Mouse (Mus musculus) retina, postnatal 7 days (tissue): ENCODE data around the gene Bnip2.

Experiments used
- DNase-seq: peaks from one replicate; pipeline ENCODE4 v3.0.0-alpha.2; 2012; ENCODE audit warnings: low read depth, low spot score

Bnip2 gene

DNA sequence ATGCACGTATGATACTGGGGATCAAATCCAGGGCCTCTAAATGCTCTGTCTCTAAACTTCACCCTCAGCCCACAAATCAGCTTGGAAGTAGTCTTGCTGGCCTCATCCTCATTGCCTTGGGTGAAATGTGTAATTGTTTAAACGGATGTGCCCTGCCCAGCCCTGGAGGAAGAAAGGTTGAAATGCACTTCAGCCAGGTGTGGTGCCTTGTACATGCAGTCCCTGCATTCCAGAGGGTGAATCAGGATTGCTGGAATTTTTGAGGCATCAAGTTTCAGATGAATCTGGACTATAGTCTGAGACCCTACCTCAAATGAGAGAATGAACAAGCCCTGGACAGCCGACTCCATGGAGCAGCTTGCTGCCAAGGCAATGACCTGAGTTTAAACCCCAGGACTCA lies 58.6 kb downstream of the Bnip2 start:
- DNase-seq = no peak

DNA sequence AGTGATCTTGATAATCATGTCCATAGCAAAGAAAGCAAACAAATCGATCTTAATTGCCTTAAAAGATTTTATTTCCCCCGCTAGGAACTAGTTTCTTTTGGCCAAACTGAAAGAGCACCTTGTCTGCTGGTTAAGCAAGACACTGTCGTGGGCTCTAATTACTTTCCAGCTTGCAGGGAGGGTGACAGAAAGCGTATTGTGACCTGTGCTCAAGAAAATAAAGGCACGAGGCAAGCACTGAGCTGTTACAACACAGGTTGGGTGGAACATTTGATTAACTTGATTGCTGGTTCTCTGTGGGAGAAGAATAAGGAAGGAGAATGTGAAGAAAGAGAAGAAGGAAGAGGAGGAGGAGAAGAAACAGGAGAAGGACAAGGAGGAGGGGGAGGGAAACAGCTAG lies 59.0 kb downstream of the Bnip2 start:
- no peak for DNase-seq

DNA sequence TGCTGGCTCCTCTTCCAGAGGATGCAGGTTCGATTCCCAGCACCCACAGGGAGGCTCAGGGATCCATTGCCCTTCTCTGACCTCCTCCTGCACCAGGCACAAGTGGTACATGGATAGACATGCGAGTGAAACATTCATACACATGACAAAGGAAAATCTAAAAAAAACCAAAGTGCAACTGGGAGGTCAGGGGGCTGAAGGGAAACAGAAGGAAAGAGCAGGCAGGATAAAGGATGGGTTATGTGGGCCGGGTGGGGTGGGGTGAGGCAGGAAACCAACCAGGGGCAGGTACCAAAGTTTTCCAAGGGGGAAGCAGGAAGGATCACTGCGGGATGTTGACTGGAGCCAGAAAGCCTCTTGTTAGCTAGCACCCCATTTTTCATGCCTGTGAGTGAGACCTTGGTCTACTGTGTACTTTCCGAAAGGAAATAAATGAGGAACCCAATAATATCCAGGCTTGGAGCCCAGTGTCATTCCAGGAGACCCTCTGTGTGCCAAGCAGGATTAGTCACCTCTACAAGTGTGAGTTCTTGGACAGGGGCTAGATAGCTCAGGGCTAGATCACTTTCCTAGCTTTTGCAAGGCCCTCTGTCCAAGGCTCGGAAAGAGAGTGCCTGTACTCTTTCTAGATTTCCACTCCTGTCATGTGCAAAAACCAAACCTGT lies 59.6 kb downstream of the Bnip2 start:
- DNase-seq = no peak

DNA sequence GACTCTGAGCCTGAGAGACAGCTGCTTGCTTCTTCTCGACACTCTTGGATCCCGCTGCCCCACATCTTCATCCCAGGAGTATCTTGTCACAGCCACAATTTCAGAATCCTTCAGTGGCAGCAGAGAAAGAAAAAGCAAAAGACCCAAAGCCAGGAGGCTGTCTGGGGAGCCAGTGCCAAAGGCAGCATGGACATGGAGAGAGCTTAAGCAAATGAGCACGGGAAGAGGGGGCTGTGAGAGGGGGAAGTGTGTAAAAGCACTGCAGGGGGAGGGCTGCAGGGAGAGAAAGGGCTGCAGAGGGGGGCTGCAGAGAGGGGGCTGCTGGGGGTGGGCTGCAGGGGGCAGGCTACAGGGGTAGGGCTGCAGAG lies 60.1 kb downstream of the Bnip2 start:
- DNase-seq = no peak

DNA sequence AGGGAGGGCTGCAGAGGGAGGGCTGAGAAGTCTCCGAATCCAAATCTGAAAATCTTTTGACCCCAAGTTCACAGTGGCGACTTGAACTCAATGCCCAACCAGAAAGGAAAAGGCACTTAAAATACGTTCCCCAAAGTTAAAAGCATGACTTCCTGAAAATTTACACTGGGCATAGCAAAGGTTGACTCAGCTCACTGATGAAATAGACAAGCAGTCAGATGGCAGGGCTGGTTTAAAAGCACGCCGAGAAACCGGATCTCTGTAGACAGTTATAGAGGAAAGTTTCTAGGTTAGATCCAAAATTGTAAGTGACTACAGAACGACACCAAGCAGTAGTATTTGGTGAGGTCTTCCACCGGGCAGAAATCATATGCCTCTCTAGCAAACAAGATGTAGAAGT lies 60.6 kb downstream of the Bnip2 start:
- no peak for DNase-seq

DNA sequence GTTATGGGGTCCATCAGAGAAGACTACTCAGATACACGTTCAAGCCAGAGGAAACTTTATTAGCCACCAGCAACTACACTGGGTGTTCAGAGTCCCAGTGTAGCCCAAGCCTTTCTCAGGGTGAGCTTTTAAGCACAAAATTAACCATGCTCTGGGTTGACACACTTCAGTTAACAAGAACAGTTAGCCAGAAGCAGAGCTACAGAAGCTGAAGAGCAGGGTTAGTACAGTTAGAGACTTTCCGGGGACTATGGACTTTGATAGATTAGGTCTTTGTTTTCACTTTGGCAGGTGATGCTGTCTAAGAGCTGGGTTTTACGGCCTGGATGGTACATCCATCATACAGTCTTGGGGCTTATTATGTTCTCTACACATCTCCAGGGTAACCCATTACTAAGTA lies 63.5 kb downstream of the Bnip2 start:
- DNase-seq = no peak

DNA sequence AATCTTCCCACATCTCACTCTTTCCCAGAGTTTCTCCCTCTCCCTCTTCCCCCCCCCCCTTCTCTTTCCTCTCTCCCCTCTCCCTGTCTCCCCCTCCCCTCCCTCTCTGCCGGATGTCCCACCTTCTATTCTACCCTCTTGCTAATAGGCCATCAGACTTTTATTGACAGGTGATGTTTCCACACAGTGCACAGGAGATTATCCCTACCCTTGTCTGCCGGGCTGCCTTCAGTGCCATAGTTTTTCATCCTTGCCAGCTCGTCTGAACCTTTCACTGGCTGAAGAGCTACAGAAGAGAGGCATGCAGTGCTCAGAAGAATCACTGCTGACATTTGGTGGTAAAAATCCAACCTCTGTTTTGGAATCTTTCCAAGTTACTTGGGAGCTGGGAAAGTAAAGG lies 64.1 kb downstream of the Bnip2 start:
- no peak for DNase-seq
